Mouse (Mus musculus): ENCODE measurements around the gene Kif4. TPM values are rescaled to one million over a fixed set of nuclear protein-coding genes. Genes with fewer than 3 reads are reported as not detected.

Gene Kif4
- polyA plus RNA-seq, 1 experiment from 2014 or later = 22.0 TPM

GRCm38 (mm10) chrX:100775405-100775804, 149.9 kb downstream of the Kif4 start:
- Histone ChIP-seq H3K27me3 (replicated peaks) (no peaks in the 10 kb centered on the region), H3K36me3 (no peaks in the 10 kb centered on the region), H3K27ac (replicated peaks) (no peak overlapping the region), H3K9ac (no peak overlapping the region), H3K4me1 (peaks cover 16% of the 10 kb centered on the region), H3K4me2 (no peak overlapping the region), H3K4me3 (no peak overlapping the region), H3K9me3 (no peaks in the 10 kb centered on the region)
- no peak for ATAC-seq (ENCODE audit: extremely low read depth, insufficient number of reproducible peaks, low FRiP score, low TSS enrichment)
- WGBS = 84% methylated on average over 3 of the region's 3 CpGs

DNA sequence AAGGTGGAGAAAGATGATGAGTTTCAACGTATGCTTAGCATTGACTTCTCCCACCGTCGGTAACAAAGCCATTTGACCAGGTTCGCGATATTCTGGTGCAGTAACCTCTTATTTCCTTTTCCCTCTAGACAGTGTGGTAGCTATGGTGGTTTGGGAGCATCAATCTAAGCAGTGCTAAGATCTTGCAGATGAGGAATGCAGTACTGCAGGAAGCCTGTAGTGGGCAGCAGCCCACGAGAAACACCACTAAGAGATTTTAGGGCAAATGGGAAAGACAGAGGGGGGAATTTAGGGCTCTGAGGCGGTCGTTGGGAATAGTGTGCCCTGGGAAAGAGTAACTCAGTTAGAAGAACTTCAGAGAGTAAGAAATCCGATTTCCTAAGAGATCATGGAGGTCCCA, 151.0 kb downstream of the Kif4 start:
- peak overlapping the region; percentile 66 for H3K4me3 ChIP-seq
- no peaks in the 10 kb centered on the region for H3K36me3 ChIP-seq
- no peaks in the 10 kb centered on the region for H3K27me3 ChIP-seq (replicated peaks)
- WGBS = 6% methylated on average over 9 of the region's 9 CpGs
- no peaks in the 10 kb centered on the region for H3K9me3 ChIP-seq
- peaks cover 19% of the 10 kb centered on the region for H3K4me1 ChIP-seq
- peak overlapping the region; percentile 85 for H3K27ac ChIP-seq (replicated peaks)
- H3K9ac ChIP-seq = 0 out of 2 replicates have a peak overlapping the region, but pooled peaks have one; percentile 85
- ATAC-seq (ENCODE audit: extremely low read depth, insufficient number of reproducible peaks, low FRiP score, low TSS enrichment) = no peak
- H3K4me2 ChIP-seq = peak overlapping the region; percentile 73

Other genes with a start within 250 kb of the Kif4 start
- not detected in 2 replicates for gene Otud6a, start 196.7 kb upstream of the Kif4 start, polyA plus RNA-seq (2015; fragmentation: Nextera tagmentation; extraction: Ambion mirVana)
- not detected in 2 replicates for gene Awat2, start 183.0 kb upstream of the Kif4 start, polyA plus RNA-seq (2015; fragmentation: Nextera tagmentation; extraction: Ambion mirVana)
- 25.4 and 27.3 TPM in 2 replicates for gene Igbp1, start 131.4 kb upstream of the Kif4 start, polyA plus RNA-seq (2015; fragmentation: Nextera tagmentation; extraction: Ambion mirVana)
- gene Dgat2l6, start 100.9 kb upstream of the Kif4 start, polyA plus RNA-seq (2015; fragmentation: Nextera tagmentation; extraction: Ambion mirVana) = not detected in 2 replicates
- gene Awat1, start 53.5 kb upstream of the Kif4 start, polyA plus RNA-seq (2015; fragmentation: Nextera tagmentation; extraction: Ambion mirVana) = not detected in 2 replicates
- not detected in 2 replicates for gene P2ry4, start 30.9 kb upstream of the Kif4 start, polyA plus RNA-seq (2015; fragmentation: Nextera tagmentation; extraction: Ambion mirVana)
- gene Arr3, start 20.2 kb upstream of the Kif4 start, polyA plus RNA-seq (2015; fragmentation: Nextera tagmentation; extraction: Ambion mirVana) = 0.70 and 2.0 TPM in 2 replicates
- 88.2 and 103 TPM in 2 replicates for gene Pdzd11, start 831 bp downstream of the Kif4 start, polyA plus RNA-seq (2015; fragmentation: Nextera tagmentation; extraction: Ambion mirVana)
- 0.71 and 1.5 TPM in 2 replicates for gene Gdpd2, start 104.1 kb downstream of the Kif4 start, polyA plus RNA-seq (2015; fragmentation: Nextera tagmentation; extraction: Ambion mirVana)
- 1.6 and 1.7 TPM in 2 replicates for gene Dlg3, start 142.0 kb downstream of the Kif4 start, polyA plus RNA-seq (2015; fragmentation: Nextera tagmentation; extraction: Ambion mirVana)